Mouse (Mus musculus): ENCODE data around the gene Ebpl. TPM values are rescaled to one million over a fixed set of nuclear protein-coding genes. Genes with fewer than 3 reads are reported as not detected.

Ebpl gene
- total and polyA plus RNA-seq, 3 experiments = 1.0 to 14.3 (median 3.4) TPM

DNA sequence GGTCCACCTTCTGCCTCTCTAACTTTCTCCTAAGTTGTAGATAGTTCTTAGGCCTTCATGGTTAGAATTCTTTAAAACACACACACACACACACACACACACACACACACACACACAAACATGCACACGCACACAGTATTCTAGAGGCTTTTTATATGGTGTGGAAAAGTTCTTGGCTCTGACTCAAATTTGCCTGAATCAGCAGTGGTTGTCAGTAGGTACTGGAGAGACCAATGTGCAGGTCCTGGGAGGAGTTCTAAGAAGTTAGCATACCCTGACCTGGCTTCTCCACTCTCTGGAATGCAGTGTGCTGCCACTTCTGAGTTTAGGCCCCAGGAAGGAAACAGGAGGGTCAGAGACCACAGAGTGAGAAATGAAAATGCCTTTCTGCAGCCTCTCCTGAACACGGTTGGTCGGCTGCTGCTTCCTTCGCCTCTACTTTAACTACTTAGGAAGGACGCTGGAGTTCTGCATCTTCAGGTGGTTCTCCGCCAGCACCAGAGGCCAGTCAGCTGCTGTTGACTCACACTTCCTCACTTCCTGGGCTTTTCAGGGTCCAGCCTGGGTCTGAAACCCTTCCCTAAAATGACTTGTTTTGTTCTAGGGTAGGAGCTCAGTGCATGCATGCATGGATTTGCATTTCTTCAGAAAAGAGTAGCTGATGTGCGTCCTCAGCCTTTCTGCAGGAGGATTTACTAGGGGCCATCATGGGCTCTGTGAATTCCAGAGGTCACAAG lies 50.0 kb downstream of the Ebpl start:
- no peaks in the 10 kb centered on the region for H3K79me2 ChIP-seq (ENCODE audit: control insufficient read depth, insufficient read depth, low read length, poor library complexity)
- peaks cover 0 to 19% of the 10 kb centered on the region in 2 experiments; a peak in 3 of 4 replicates for H3K4me1 ChIP-seq (ENCODE audit: control insufficient read depth in 1 of 2, insufficient read depth in 2 of 2, low read length in 2 of 2)
- TF ChIP-seq ZC3H11A (IDR thresholded peaks at IDR 0.05; ENCODE audit: low read depth, low read length) = no peak
- TF ChIP-seq MXI1 (IDR thresholded peaks at IDR 0.05; ENCODE audit: low read depth, low read length) = no peak
- TF ChIP-seq USF2 (IDR thresholded peaks at IDR 0.05; ENCODE audit: borderline replicate concordance in 1 of 2, insufficient read depth in 1 of 2, low read depth in 1 of 2, low read length in 2 of 2) = no peak
- no peak for TF ChIP-seq CTCF (IDR thresholded peaks at IDR 0.05 in 2 of 3, conservative IDR thresholded peaks at IDR 0.05 in 1 of 3; ENCODE audit: control insufficient read depth in 1 of 3, insufficient read depth in 1 of 3, low read depth in 2 of 3, low read length in 3 of 3, poor library complexity in 1 of 3, severe bottlenecking in 1 of 3)
- H3K4me3 ChIP-seq (ENCODE audit: control insufficient read depth in 1 of 2, insufficient read depth in 1 of 2, low read depth in 2 of 2, low read length in 2 of 2) = no peak overlapping the region
- peaks cover 0 to 6% of the 10 kb centered on the region in 2 experiments; a peak in 1 of 4 replicates for H3K36me3 ChIP-seq (ENCODE audit: control insufficient read depth in 1 of 2, insufficient read depth in 2 of 2, low read length in 2 of 2)
- H3K27ac ChIP-seq (ENCODE audit: control insufficient read depth, low read depth, low read length) = no peak overlapping the region
- no peaks in the 10 kb centered on the region for H3K27me3 ChIP-seq (ENCODE audit: control insufficient read depth in 1 of 2, insufficient read depth in 2 of 2, low read length in 2 of 2)
- DNase-seq (ENCODE audit: low read depth, low spot score) = no peak
- H3K9me3 ChIP-seq (replicated peaks; ENCODE audit: insufficient read depth, low read length) = no peaks in the 10 kb centered on the region
- no peak overlapping the region for H3K9ac ChIP-seq (ENCODE audit: control insufficient read depth, low read depth, low read length, poor library complexity, severe bottlenecking)

DNA sequence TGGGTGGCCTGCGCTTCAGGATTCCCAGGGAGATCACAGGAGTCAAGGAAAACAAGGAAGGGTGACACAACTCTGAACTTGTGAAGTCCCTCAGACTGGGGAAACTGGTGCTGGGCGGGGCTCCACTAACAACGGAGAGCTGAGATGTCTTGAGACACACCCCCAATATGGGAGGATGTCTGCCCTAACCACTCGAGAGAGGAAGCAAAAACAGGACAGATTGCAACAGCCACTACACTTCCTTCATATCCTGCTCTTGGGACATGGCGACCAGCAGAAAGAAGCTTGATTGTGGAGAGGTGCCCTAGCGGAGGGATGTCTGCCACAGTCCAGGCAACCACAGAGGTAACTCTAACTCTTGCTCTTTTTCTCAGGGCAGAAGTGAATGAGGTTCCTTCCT lies 50.6 kb downstream of the Ebpl start, which contains the start of gene Arl11:
Gene Arl11, plus strand, starts transcription at position 161 of the 400 bp plus-strand sequence.
- Histone ChIP-seq H3K36me3 (ENCODE audit: control insufficient read depth in 1 of 2, insufficient read depth in 2 of 2, low read length in 2 of 2) (peaks cover 0 to 6% of the 10 kb centered on the region in 2 experiments; a peak in 1 of 4 replicates), H3K9ac (ENCODE audit: control insufficient read depth, low read depth, low read length, poor library complexity, severe bottlenecking) (no peak within 1 kb of the TSS), H3K27ac (ENCODE audit: control insufficient read depth, low read depth, low read length) (no peak within 1 kb of the TSS), H3K4me1 (ENCODE audit: control insufficient read depth in 1 of 2, insufficient read depth in 2 of 2, low read length in 2 of 2) (peaks cover 0 to 19% of the 10 kb centered on the region in 2 experiments; a peak in 3 of 4 replicates), H3K9me3 (replicated peaks; ENCODE audit: insufficient read depth, low read length) (no peaks in the 10 kb centered on the region), H3K4me3 (ENCODE audit: control insufficient read depth in 1 of 2, insufficient read depth in 1 of 2, low read depth in 2 of 2, low read length in 2 of 2) (peak within 1 kb of the TSS in 1 of 2 experiments; percentile 6; a peak in 1 of 4 replicates), H3K79me2 (ENCODE audit: control insufficient read depth, insufficient read depth, low read length, poor library complexity) (no peaks in the 10 kb centered on the region), H3K27me3 (ENCODE audit: control insufficient read depth in 1 of 2, insufficient read depth in 2 of 2, low read length in 2 of 2) (no peaks in the 10 kb centered on the region)
- peak; percentile 53 for DNase-seq (ENCODE audit: low read depth, low spot score)
- TF ChIP-seq ELF1 (IDR thresholded peaks at IDR 0.05; ENCODE audit: low read depth, low read length) = no peak
- TF ChIP-seq USF1 (IDR thresholded peaks at IDR 0.05; ENCODE audit: low read depth, low read length) = no peak
- TF ChIP-seq UBTF (IDR thresholded peaks at IDR 0.05; ENCODE audit: borderline replicate concordance, insufficient read depth, low read depth, low read length) = no peak
- TF ChIP-seq JUND (IDR thresholded peaks at IDR 0.05; ENCODE audit: low read depth, low read length) = no peak

- TF ChIP-seq ETS1 (IDR thresholded peaks at IDR 0.05; ENCODE audit: low read depth, low read length) = no peak
- TF ChIP-seq TCF12 (IDR thresholded peaks at IDR 0.05; ENCODE audit: low read depth, low read length) = no peak
- TF ChIP-seq ZMIZ1 (IDR thresholded peaks at IDR 0.05; ENCODE audit: low read depth, low read length) = no peak
- no peak for TF ChIP-seq MYB (IDR thresholded peaks at IDR 0.05; ENCODE audit: low read depth, low read length)
- no peak for TF ChIP-seq JUND (IDR thresholded peaks at IDR 0.05; ENCODE audit: low read depth, low read length)
- TF ChIP-seq ZKSCAN1 (IDR thresholded peaks at IDR 0.05; ENCODE audit: low read depth, low read length) = no peak
- Histone ChIP-seq H3K79me2 (ENCODE audit: control insufficient read depth, insufficient read depth, low read length, poor library complexity) (no peaks in the 10 kb centered on the region), H3K36me3 (ENCODE audit: control insufficient read depth in 1 of 2, insufficient read depth in 2 of 2, low read length in 2 of 2) (peaks cover 0 to 4% of the 10 kb centered on the region in 2 experiments; a peak in 2 of 4 replicates), H3K4me3 (ENCODE audit: control insufficient read depth in 1 of 2, insufficient read depth in 1 of 2, low read depth in 2 of 2, low read length in 2 of 2) (no peak overlapping the region), H3K9me3 (replicated peaks; ENCODE audit: insufficient read depth, low read length) (no peaks in the 10 kb centered on the region), H3K4me1 (ENCODE audit: control insufficient read depth in 1 of 2, insufficient read depth in 2 of 2, low read length in 2 of 2) (peaks cover 0 to 9% of the 10 kb centered on the region in 2 experiments; a peak in 2 of 4 replicates), H3K27me3 (ENCODE audit: control insufficient read depth in 1 of 2, insufficient read depth in 2 of 2, low read length in 2 of 2) (no peaks in the 10 kb centered on the region), H3K9ac (ENCODE audit: control insufficient read depth, low read depth, low read length, poor library complexity, severe bottlenecking) (no peak overlapping the region), H3K27ac (ENCODE audit: control insufficient read depth, low read depth, low read length) (no peak overlapping the region)
- no peak for DNase-seq (ENCODE audit: low read depth, low spot score)
Measured at GRCm38 (mm10) chr14:61303969-61304609, 56.1 kb downstream of the Ebpl start.

Data from MEL (cell line).